Mouse (Mus musculus) left cerebral cortex, postnatal 4 days (tissue): ENCODE data around the gene 4930590J08Rik. TPM values are rescaled to one million over a fixed set of nuclear protein-coding genes. Genes with fewer than 3 reads are reported as not detected.
A peak's percentile ranks its signal among the peaks of the same experiment; 100 is the strongest.

Experiments
- DNase-seq: peaks from one replicate; pipeline ENCODE4 v3.0.0-alpha.2; 2022
- intact Hi-C: fragments of 180-260 bp; cut with DNase I; formaldehyde crosslinking; loops from one replicate; pipeline ENCODE4 v1.15.1; 2025
- total RNA-seq, 2 experiments: library from RNA; stranded (reverse); gene quantifications; 2 replicates each; pipeline ENCODE4 v1.2.3; 2021

Gene 4930590J08Rik
- total RNA-seq, 2 experiments from 2014 or later = 2.6 to 3.0 TPM

DNA sequence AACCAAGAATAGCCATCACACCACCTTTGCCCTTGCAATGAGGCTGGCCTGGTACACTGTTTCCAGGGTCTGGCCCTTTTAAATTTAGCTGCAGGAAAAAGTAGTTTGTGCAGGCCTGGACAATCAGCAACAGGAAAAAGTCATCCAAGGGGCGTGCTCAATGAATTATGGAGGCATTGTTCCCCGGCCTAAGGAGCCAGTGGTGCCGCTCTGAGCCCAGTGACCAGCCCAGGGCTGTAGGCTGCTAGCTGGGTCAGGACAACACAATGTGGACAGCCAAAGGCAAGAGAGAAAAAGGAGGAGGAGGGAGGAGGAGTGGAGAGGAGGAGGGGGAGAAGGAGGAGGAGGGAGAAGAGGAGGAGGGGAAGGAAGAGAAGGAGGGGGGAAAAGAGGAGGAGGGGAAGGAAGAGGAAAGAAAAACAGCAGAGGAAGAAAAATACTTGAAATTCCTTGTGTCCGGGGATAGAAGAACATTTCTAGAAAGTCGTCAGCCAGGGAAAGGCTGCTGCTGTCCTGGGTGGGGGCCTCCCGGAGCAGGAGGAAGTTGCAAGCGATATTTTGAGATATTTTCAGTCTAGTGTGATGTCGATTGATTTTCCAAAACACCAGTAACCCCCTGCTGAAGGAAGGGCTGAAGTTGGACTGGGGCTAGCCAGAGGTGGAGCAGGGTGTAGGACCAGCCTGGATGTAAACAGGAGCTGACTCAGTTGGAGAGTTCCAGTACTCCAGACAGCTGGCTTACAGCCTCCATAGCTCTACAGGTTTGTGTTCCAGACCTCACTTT, 57.6 kb downstream of the 4930590J08Rik start:
- intact Hi-C loops = no loop called here
- no peak for DNase-seq

DNA sequence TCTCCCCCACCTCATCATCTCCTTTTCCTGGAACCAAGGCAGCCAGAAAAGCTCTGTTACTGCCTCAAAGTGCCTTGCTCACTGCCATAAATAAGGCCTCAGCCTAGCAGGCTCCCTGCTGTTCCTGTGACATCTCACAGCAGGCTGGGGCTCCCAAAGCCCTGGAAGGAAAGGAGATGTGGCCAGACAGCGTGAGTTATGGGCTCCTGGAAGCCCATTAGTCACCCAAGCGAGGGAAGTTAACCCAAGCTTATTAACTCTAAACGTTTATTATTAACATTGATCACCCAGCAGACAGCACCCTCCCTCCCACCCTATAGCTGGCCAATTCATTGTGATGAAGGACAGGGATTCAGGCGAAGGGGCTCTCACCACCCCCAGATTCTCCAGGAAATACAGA, 60.8 kb downstream of the 4930590J08Rik start:
- intact Hi-C loops = no loop called here
- DNase-seq = no peak

DNA sequence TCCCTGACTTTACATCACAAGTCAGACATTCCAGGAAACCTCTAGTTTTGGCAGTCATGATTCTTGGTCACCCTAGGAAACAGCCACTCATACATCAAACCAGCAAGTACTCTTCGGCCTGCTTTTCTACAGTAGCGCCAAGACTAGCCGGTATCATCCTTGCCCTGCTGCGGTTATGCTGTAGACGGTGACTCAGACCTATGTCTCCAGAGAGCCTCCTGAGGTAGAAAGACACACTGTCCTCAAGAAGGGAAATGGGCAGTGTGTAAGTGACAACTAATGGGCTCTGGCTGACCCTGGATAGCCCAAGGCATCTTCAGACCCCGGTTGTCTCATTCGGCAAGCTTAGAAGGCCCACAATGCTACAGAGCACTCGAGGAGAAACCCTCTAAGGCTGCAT, 62.5 kb downstream of the 4930590J08Rik start:
- intact Hi-C loops = no loop called here
- DNase-seq = no peak

DNA sequence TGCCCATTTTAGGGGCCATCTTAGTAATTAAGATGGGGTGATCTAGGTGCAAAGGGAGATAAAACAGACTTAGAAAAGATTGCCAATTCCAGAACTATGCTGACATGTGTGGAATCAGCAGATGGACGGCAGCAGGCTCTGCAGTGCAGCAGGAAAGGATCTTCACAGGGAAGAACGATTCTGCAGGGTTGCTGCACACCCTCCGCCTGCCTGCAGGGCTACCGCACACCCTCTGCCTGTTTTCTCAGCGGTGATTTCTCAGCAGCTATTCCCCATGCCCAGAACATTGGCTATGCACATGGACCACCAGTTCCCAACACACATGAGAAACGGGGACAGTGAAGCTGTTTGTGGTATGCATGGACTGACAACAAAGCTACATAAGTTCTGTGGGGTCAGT, 63.4 kb downstream of the 4930590J08Rik start:
- no peak for DNase-seq
- intact Hi-C loops = no loop called here

DNA sequence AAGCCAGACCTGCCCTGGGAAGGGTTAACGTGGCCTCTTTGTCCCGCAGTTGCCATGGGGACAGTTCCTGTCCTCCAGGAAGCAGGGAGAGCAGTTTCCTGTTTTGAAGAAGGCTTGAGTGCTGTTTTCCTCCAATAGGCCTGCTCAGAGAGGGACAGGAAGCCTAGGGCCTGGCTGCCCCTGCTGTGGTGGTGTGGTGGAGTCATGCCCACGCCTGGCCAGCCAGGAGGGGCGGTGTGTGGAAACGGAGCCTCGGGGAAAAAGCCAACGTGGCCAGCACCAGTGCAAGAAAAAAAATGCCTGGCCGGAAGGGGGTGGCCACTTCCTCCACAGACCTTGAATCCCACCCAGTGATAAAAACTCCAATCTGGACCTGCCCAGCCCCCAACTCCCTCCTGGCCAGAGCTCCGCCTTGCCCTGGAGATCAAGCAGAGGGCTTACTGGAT, 69.6 kb downstream of the 4930590J08Rik start:
- no peak for DNase-seq
- intact Hi-C loops = no loop called here

DNA sequence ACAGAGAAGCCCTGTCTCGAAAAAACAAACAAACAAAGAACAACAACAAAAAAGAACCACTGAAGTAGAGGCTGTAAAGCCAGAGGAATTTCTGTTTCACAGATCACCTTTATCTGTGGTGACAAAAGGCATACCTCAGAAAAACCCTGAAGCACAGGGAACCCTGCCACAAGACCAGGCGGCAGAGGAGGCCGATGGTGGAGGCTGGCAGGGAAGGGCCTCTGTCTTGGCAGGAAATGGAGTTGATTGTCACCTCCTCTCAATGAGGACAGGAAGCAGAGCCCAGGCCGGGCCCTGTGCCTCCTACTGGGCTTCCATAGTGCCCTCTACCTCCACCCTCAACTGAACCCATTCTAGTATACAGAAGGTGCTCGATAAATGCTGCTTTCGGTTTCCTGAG, 71.4 kb downstream of the 4930590J08Rik start:
- intact Hi-C loops = no loop called here
- no peak for DNase-seq

DNA sequence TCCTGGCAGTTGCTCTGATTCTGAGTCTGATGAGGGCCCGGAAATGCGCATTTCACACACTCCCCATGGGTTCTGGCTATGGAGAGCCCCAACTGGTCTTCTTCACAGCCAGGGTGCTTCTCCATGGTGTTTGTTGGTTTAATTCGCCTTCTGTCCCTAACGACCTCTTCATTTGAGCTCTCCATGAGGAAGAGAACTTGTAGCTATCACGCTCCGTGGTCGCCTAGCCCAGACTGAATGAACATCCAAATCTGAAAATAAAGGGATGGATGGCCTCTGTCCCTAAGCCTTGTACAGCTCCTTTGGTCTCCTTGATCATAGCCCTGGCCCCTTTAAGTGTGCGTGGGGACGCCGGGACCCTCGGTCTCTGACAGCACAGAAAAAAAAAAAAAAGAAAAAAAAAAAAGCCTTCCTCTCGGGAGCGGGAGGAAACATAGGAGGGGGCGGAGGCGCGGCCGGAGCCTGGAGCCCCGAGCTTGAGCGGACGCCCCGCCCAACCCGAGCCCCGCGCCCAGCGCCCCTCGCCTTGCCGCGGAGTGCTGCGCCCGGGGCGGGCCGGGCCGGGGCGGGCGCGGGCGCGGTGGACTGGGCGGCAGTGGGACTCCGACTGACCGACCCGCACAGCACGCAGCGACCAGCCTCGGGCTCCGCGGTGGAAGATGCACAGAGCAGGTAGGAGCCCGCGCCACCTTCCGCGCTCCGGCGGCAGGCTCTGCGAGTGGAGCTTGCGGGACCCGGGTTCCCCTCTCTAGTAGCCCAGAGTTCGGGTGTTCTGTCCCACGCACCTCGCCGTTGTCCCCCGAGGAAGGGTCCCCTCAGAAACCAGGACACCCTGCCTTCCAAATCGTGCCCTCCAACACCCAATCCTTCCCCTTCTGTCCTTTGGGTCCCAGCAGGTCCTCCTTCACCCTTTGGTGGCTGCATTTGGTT, 76.0 kb downstream of the 4930590J08Rik start, which contains the start of gene Fgd5:
Fgd5 (plus strand) TSS at position 508 of the 930 bp plus-strand sequence.
- DNase-seq = peak; percentile 21
- intact Hi-C loops = no loop called here

DNA sequence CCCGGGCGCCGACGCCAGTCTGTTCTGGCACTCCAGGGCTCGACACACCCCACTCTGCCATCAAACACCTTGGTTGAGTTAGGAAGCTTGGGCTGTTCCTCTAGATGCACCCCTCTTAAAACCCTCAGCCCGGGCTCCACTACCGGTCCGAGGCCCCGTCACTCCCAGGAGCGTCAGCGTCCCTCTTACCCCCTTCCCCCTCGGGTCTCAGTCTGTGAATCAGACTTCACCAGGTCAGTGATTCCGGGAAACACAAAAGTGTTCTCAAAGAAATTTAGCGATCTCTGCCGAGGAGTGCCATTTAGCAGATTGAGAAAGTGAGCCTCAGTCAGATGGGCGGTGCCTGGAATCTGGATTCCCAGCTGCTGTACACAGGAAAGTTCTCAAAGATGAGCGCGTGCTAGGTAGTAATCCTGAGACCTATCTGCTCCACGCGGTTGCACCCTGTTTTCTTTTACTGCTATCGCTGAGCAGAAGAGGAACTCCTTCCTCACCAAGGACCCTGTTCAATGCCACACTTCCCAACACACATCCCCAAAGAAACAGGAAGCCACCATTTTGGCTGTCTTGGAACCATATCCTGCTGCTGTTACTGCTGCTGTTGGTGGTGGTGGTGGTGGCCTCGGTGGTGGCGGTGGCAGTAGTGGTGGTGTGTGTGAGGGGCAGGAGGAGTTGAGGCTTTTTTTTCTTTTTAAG, 76.8 kb downstream of the 4930590J08Rik start:
- intact Hi-C loops = no loop called here
- DNase-seq = no peak

DNA sequence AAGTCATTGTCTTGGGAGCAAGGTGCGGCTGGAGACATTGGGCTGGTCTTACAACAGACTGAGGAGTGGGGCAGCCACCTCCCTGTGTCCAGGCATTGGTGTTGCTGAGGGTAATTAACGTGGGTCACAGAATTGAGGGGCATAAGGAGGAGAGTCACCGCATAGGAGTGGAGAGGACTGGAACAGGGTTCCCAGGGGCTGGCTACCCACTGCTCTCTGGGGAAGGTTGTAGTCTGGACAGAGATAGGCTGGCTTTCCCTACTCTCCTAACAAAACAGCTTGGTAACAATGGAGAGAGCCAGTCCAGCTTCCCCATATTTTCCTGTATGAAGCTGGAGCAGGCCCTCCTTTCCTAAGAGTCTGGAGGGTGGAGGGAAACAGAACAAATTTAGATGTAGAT, 77.4 kb downstream of the 4930590J08Rik start:
- intact Hi-C loops = no loop called here
- DNase-seq = no peak

DNA sequence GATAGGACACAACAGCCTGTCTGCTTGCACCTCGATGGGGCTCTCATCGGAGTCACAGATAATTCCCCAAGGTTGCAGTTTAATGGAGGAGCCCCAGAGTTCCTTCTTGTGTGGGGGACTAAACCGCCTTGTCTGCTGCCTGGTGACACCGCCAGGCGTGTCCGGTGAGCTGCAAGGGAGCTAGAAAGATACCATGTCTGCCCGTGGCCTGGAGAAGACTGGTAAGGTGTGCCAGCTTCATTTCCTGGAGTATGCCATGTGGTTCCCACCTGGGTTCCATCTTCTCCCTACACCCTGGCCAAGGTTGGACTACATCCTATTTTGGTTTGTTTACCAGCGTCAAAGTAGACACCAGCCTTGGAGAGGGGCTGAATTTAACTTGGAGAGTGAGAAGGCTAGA, 87.5 kb downstream of the 4930590J08Rik start:
- no peak for DNase-seq
- intact Hi-C loops = no loop called here

DNA sequence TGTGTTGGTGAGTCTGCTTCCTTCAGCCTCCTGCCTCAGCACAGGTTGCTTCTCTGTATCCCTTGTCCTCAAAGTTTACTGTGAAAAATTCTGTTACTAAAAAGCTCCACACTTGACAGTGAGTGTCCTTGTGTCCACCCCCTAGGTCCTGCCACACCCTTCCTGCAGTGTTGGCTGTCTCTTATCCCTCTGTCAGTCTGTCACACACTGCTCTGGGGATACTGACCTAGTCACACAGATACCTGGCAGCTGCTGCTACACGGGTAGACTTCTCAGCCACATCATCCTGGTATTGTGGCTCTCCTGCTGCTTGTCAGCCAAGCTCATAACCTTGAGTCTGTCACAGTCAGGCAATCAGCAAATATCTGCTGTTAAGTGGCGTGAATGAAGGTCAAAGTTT, 90.2 kb downstream of the 4930590J08Rik start:
- intact Hi-C loops = no loop called here
- no peak for DNase-seq

DNA sequence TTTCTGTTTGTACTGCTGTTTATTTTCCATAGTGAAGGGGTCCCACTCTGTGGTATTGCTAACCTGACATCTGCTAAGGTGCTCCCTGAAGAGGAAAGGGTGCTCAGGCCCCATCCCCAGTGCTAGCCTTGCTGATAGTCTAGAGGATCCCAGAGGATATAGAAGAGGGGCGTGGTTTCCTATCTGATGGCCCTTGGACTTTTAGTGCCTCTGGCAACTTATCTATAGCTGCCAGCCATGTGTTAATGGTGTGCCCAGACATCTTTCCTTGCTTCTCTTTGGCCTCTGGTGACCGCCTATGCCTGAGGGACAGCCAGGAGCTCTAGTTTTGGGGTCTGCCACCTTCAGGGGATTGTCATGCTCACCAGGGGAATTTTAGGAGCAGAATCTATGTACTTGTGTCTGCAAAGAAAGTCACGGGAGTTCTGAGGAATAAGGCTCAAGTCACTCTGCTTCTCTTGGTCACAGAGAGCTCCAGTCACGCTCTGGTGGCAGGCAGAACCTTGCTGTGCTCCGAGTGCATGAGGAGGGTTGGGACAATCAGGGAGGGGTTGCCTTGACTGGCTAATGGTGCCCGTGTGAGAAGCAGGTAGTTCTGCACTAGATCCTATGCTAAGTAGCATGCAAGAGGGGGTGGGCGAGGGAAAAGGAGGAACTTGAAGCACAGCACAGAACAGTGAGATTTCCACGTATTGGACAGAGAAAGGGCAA, 91.3 kb downstream of the 4930590J08Rik start:
- intact Hi-C loops = no loop called here
- DNase-seq = no peak

DNA sequence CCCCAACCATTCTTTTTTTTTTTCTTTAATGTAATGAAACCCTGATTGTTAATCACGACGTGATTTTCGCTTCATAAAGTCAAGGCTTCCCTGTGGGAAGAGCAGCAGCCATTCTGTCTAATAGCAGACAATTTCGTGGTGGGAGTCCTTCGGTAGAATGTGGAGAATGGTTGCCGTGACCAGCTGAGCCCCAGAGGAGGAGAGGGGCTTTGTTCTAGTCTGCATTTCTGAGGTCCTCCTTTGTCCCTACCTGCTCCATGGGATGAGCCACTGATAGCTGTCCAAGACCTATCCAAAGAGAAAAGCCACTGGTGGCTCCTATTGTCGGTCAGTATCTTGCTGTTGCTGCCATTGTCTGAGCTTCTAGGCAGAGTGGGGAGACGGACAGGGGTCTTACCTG, 93.5 kb downstream of the 4930590J08Rik start:
- no peak for DNase-seq
- intact Hi-C loops = no loop called here

Other genes with a start within 250 kb of the 4930590J08Rik start
- 100 to 1,000 TPM; 214 to 227 TPM for gene Slc6a6, start 218.8 kb upstream of the 4930590J08Rik start, total RNA-seq
- gene Grip2, start 75.6 kb upstream of the 4930590J08Rik start, total RNA-seq = 10 to 100 TPM; 45.4 to 47.0 TPM
- 10 to 100 TPM; 24.2 to 24.7 TPM for gene Ccdc174, start 24.8 kb upstream of the 4930590J08Rik start, total RNA-seq
- gene Fgd5, start 76.1 kb downstream of the 4930590J08Rik start, total RNA-seq = 1 to 10 TPM; 7.5 to 7.9 TPM
- 100 to 1,000 TPM in 1 of 2 experiments, 10 to 100 TPM in 1; 95.9 to 100 TPM for gene Nr2c2, start 188.6 kb downstream of the 4930590J08Rik start, total RNA-seq